Mouse (Mus musculus) retina, adult 2 months (tissue): ENCODE results near the gene Slc9b1.

Source experiments
- DNase-seq: peaks from one replicate; pipeline ENCODE4 v3.0.0-alpha.2; 2012; ENCODE audit warnings: low read depth, low spot score

The Slc9b1 gene

DNA sequence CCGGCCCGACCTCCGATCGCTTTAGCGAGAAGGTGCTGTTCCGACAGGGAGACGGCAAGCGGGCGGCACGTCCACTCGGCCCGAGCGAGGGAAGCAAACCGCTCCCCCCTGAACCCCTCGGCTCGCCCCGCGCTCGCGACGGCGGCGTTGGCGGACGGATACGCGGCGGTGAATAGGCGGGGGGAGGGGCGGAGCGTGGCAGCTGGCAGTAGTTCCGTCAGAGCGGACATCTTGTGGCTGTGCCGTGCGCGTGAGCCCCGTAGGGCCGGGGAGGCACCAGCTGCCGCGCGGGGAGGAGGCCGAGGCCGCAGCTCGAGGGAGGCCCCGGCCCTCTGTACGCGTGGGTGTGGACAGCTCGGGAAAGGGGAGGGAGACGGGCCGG is 90.7 kb downstream of the Slc9b1 start:
- peak; percentile 85 for DNase-seq

- DNase-seq, result peak; percentile 29
Measured at GRCm38 (mm10) chr3:135438913-135439531, 91.2 kb downstream of the Slc9b1 start.

DNA sequence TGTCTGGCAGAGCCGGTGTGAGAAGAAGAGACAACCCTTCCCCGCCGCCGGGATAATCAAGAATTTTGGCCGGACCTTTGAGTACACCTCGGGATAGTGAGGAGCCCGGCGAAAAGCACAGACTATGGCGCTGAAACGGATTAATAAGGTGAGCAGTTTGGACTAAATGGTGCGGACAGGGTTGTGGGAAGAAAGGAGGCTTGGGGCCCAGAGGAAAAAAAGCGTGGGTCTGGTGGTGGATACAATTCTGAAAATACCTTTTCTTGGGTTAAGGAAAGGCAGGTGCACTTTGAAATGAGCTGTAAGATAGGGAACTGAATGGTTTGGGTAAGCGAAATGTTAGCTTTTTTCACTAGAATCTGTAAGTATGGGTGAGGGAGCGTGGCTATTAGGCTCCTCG is 91.8 kb downstream of the Slc9b1 start:
- no peak for DNase-seq

GRCm38 (mm10) chr3:135440221-135440620 is 92.4 kb downstream of the Slc9b1 start:
- no peak for DNase-seq

- DNase-seq, result no peak
Measured at GRCm38 (mm10) chr3:135440621-135441020, 92.8 kb downstream of the Slc9b1 start.

- DNase-seq, result no peak
Measured at GRCm38 (mm10) chr3:135444930-135445329, 97.1 kb downstream of the Slc9b1 start.
